Mouse (Mus musculus): Measurements from ENCODE around the gene Abhd12b.

GRCm38 (mm10) chr12:70139871-70140270 lies 14.1 kb upstream of the Abhd12b start:
- no peak for TF ChIP-seq CTCF (IDR thresholded peaks at IDR 0.05; ENCODE audit: insufficient read depth, low read depth, low read length)
- no peak for TF ChIP-seq POLR2A (IDR thresholded peaks at IDR 0.05; ENCODE audit: insufficient read depth, low read depth, low read length)
